Mouse (Mus musculus) kidney, postnatal 14 days (tissue): ENCODE results near the gene Rassf8.

Experiments
- DNase-seq: peaks from one replicate; pipeline ENCODE4 v3.0.0; 2022; ENCODE audit warnings: mixed read lengths

The Rassf8 gene

DNA sequence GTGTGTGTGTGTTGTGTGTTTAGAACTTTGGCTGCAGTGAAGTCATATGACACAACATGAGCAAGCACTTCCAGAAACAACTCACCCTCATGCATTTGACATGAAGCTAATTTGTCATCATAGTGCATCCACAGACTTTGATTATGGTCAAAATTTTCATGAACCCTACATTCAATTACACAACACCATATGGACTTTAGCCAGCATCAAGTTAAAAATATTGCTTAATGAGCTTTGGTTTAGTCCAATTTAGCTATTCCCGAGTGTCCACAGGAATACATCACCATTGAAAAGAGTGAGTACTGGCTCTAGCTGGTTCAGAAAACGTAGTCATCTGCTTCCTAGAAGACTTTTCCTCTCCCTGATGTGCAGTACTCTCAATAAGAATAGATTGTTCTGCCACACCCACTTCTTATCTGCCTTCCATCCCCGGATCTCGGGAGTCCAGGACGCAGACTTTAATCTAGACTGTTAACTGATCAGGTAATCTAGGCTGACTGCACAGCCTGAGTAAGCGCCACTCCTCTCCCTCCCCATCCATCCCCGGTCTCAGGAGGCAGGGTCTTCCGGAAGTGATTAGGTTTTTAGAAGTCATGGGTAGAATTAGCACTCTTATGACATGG lies 33.7 kb downstream of the Rassf8 start:
- no peak for DNase-seq

DNA sequence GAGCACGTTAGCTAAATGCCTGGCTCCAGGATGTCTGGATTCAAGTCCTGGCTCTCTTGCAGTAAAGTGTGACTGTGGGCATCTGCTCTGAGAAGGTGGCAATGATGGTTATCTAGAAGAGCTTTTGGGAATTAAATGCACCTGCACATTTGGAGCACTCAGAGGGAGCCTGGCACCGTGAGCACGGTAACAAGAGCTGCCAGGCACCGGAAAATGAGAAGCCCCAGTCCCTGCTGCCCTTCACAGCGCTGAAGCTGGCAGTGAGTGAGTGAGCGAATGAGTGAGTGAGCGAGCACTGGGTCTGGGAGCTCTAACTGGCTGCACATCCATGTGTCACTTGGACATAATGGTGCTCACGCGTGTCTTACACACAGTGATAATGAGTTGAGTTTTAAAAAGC lies 34.7 kb downstream of the Rassf8 start:
- DNase-seq = no peak

DNA sequence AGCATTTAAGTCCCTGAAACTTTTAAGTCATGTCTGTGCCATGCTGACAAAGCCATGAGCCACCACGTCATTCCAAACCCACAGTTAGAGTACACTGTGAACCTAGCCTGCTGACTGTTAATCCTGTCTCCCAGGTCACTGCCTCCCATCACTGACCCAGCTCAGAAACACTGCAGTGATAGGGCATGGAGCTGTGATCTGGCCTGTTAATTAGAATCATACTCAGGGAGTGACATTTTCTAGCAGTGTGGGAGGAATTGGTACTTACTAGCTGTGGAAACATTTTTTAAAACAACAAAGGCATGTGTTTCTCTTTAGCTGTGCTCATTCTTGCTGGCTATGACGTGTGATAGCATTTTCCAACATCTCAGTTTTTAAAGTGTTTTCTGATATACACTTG lies 35.4 kb downstream of the Rassf8 start:
- no peak for DNase-seq

DNA sequence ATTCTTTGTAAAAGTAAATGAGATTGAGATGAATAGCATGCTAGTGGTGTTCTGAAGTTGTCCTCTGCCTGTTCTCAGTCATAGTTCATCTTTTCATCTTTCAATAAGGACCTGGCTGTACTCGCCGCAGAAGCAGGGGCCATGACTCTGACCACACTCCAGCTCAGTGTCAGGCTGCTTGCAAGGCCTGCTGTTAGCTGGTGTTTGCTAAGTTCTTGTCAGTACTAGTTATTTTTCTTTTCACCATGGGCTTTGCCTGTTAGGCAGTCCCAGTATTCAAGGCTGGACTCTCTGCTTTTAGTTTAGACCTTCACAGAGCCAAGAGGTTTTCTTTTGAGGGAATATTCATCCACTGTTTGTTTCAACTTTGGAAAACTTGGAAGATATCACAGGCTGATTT lies 40.8 kb downstream of the Rassf8 start:
- DNase-seq = no peak

DNA sequence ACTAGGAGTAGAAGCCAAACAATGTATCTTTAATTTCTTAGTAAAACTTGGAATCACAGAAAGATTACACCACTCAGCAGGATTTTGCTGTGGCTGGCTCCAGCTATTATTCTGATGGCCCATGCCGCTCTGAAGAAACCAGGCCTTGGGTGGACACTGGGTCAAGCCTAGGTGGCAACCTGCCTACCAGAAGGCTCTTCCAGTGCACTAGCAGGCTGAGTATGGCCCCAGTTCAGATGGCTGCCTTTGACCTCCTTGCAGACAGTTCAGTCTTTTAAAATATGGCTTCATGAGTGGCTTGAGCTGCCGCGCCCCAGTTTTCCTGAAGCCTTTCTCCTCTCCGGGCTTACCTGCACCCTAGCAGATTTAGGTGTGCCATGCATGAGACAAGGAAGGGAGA lies 43.2 kb downstream of the Rassf8 start:
- DNase-seq = no peak

DNA sequence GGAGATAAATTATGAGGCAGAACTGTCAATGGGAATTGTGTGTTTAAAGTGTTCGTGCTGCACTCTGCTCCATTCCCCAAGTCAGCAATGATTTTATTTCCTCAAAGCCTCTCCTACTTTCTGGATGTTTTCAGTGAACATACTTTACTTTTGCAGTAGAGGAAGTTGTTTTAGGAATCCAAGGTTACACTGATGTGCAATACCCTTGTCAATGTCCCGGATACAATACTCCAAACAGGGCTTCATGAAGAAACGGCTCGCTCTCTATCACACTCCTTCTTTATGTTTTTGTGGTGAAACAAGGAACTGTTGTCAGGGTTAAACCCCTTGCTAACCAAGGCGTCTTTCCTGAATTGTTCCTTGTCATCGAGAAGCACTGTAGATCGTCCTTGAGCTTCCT lies 45.8 kb downstream of the Rassf8 start:
- no peak for DNase-seq

DNA sequence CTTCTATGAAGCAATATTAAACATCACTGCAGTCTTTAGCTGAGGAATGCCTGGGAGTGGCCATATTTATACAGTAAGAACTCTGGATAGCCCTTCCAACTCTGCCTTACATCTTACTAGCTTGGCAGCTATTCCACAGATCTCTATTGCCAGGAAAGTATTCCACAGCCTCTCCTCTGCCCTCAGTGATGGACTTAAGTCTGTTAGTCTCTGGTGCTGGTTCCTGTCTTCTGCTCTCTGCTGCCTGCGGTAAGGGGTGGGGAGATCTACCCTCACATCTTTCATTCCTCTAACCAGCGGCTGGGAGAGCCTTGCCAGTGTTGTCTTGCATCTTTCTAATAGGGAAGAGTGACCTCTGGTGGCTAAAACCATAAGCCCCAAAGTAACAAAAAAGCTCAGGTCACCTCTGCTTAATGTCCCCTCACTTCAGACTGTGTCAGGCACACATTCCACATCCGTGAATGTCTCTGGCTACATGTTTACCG lies 46.6 kb downstream of the Rassf8 start:
- peak; percentile 75 for DNase-seq

DNA sequence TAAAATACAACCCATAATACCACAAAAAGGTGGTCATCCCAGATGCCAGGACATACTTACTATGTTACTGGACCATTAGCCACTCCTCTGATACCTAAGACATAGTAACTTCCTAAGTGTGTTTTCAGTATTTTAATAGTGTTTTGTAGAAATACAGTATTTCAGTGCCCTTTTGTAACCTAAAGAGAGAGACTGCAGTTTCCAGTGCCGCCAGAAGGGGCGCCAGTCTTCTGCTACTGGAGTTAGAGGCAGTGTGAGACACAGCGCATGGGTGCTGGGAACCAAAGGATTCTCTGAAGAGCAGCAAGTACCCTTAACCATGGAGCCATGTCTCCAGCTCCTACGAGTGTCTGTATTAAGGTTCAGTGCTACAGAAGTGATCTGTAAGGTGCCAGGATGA lies 48.1 kb downstream of the Rassf8 start:
- no peak for DNase-seq

DNA sequence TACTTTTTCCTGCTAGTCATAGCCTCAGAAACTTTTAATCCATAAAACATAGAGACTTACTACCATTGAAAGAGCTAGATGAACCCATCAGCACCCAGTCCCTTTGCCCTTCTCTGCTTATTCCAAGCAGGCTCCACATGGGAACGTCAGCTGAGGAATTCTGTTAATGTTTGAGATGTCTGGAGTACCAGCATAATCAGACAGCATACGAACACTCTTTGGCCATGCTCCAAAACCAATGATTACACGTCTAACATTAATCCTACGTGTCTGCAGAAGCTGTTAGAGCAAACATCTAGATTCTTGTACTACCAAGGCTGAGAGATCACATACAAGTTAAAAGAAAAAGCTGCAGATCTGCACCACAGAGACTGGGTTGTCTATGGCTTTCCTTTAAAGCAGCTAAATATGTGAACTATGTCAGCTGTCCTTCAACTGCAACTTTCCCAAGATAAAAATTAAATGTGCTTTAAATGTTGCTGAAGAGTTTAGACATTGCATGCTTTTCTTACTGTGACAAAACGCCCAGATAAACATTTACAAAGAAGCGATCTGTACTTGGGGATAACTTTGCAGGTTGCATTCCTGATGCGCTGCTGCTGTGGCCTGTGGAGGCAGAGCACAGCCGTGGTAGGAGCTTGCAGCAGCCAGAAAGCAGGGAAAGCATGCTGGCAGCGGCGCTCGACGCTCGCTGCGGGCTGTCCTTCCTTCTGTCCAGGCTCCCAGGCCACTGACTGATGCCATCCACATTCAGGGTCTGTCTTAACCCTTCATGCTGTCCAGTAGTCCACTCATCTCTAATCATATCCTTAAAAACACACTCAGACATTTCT lies 49.9 kb downstream of the Rassf8 start:
- DNase-seq = peak; percentile 71

DNA sequence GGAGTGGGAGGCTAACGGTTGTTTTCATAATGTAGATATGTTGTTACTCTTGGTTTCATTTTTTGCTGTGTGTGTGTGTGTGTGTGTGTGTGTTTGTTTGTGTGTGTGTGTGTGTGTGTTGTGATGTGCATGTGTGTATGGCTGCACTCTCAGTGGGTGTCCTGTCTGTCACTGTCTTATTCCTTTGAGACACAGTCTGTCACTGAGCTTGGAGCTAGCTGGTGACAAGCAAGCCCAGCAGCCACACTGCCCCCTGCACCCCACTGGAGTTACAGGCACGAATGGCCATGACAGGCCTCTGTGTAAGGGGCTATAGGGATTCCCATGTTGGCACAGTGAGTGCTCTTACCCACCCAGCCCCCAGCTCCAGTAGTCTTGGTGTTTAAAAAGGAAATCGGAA lies 51.1 kb downstream of the Rassf8 start:
- no peak for DNase-seq

DNA sequence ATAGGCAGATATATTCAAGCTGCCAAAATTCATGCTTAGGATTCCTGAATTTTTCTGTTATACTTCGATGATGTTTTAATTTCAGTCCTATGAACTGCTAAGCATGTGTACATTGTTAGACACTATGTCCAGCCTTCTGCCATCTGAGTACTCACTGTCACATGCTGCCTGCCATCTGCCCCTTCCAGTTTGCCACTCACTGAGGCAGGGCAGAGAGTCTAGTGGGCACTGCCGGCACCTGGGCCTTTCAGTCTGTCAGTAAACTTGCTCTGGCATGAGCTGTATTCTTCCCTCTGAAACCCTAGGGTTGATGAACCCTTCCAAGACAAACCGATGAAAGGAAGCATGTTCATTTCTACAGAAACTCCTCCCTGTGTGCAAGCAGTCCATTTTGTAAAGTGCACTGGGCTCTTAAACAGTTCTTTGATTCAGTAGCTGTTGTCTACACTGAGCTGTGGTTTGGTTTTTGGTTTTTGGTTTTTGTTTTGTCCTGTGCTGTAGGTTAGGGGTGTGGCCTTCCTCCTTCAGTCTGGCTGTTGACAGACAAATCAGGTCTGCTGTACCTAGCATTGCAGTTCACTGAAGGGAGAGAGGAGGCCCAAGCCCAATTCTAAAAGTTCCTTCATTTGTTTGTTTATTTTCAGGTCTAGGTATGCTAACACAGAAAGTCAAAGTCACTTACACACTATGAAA lies 55.4 kb downstream of the Rassf8 start:
- no peak for DNase-seq

DNA sequence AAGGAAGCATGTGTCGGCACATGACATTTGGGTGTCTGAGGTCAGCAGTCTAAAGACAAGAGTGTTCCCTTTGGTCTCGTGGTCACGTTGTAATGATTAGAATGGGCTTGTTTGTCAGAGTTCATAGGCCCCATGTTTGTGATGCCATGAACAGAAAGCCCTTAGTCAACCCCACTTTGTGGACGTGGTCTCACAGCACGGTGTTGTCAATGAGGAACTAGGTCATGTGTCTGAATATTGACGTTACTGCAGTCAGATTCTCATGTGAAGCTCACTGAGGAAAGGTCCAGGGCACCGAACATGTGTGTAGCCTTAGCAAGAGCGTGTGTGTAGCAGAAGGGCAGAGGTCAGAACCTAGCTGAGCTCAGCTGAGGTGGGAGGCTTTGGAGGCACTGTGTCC lies 56.3 kb downstream of the Rassf8 start:
- DNase-seq = no peak

DNA sequence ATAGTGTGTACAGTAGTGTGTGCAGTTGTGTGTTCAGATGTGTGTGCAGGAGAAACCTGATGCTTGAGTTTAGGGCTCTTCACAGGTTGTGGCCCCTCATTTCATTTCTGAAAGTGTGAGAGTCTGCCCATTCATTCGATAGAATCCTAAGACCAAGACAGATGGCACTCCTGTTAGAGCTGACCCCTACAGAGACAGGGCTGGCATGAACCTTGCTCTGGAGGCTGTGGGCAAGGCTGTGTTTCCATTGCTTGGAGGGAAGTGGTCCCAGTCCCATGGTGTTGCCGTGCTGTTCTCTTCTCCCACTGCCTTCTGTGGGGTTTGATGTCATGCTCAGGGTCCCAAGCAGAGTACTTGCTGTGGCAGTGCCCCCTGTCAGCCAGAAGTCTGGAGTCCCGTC lies 57.7 kb downstream of the Rassf8 start:
- DNase-seq = no peak

DNA sequence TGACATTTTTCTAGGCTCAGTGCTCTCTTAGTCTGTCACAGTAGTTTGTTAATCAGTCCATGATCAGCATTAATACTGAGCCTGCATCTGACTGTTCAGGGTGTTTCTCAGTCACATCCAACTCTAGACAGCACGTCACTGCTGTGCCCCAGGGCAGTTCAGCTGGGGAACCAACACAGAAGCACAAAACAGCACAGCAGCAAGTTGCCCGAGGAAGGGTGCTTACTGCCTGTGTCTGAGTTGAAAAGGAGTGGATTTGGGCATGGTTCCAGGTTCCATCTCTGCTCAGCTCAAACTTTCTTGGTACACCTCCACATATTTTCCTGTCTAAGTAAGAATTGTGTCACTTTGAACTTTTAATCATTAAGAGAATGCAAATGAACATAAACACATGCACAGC lies 60.2 kb downstream of the Rassf8 start:
- DNase-seq = peak; percentile 28

DNA sequence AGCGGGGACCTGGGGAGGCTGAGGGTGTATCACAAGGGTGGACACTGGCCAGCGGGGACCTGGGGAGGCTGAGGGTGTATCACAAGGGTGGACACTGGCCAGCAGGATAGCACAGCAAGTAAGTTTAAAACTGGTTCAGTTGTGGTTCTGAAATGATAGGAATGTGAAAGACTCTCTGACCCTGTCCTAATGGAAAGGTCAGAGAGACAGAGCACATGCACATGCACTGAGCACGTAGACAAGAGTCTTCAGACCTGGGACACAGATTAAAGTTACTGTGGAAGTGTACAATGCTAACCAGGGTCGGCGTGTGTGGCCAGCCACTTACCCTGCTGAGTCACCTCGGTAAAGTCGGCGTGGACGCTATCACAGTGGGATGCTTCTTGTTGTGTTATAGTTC lies 61.4 kb downstream of the Rassf8 start:
- no peak for DNase-seq

DNA sequence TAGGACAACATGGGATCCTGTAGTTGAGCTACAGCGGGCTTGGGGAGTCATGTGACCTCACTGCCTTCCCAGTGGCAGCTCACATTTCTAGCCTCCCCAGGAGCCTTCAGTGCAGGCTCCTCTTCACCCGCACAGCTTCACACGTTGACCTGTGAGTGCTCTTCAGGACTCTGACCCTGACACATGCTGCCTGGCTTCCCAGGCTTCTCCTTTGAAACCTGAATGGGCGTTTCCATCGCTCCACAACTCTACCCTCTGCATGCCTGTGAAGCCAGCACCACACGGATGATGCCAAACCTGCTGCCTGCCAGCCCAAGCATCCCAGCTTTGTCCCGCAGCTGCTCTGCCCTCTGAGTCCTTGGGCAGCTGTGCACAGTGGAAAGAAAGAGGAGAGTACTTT lies 63.0 kb downstream of the Rassf8 start:
- DNase-seq = no peak

DNA sequence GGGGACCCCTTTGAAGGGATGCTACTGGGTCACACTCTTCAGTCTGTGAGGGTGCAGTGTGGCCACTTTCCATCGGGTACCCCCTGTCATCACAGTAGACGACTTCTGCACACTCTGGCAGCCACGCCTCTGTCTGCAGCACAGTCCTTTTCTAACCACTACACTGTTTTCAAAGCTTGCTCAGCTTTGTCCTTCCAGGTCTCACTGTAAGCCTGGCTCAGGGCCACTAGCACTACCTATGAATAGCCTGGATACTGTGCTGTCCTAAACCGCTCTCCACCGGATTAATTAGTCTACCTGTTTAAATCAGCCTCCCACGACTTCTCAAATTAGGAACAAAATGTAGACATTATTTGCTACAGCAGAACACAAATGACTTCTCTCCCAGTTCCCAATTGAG lies 63.5 kb downstream of the Rassf8 start:
- no peak for DNase-seq

DNA sequence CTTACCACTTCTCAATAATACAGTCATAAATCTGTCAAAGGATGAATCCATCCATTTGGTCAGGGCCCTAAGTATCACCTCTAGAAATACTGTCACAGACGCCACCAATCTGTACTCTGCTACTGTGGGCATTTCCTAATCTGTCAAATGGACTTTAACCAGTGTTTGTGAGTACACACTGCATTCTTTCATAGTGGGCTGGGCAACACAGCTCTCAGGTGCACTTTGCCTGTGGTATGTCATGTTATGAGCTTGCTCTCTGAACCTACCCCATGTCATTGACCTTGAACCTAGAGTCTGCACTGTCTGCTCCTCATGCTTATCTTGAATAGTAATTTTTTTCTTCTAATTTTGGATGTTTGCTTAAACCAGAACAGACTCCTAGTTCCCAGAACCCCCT lies 64.6 kb downstream of the Rassf8 start:
- no peak for DNase-seq

DNA sequence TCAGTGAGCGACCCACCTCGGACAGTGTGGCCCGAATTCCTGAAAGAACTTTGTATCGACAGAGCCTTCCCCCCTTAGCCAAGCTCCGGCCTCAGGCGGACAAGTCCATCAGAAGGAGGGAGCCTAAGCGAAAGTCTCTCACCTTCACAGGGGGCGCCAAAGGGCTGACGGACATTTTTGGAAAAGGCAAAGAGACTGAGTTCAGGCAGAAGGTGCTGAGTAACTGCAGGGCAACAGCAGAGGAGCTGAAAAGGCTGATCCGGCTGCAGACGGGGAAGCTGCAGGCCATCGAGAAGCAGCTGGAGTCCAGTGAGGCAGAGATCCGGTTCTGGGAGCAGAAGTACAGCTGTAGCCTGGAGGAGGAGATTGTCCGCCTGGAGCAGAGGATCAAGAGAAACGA lies 68.7 kb downstream of the Rassf8 start:
- DNase-seq = no peak

DNA sequence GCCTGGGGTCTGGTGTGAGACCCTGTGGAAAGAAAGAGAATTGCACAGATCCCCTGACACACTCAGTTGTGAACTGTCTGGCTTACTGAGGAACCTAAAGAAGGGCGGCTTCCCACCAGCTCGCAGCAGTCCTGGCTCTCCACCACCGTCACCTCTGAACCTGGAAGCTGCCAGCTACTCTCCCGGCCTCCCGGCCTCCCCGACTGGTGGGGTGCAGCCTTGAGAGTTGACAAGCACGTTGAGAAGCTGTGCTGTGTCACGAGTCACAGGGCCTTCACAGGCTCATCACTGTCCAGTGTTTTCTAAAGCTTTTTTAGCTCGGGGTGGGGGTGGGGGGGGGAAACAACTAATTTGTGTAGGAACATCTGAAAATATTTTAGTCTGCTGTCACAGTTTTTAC lies 72.6 kb downstream of the Rassf8 start:
- no peak for DNase-seq

DNA sequence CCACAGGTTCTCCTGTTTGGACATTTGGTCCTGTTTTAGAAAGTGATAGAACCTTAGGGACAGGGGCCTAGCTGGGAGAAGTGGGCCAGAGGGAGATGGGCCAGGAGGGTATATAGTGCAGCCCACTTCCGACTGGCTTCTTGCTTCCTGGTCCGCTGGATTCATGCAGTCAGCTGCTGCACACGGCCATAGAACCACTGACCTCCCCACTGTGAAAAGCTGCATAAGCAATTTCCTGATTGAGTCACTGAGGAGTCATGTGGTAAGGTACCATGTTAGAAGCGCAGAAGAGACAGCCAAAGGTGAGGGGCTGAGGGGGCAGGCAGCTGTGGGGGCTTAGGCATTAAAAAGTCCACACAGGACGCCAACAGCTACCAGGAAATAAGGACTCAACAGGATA lies 75.7 kb downstream of the Rassf8 start:
- no peak for DNase-seq

DNA sequence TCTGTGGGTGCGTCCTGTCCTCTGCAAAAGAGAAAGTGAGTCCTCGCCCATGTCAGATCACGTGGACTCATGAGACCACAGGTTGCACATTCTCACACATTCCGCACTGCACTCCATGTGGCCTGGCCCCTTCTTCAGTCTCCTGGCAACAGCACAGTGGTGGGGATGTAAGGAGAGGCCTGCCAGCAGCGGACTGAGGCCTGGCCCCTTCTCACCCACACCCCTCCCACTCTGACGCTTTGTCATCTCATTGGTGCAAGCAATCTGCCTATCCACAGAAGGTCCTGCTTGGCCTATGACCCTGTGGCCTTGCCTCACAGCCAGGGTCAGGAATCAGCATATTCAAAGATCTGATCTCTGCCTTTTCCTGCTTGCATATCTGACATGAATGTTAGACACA lies 76.6 kb downstream of the Rassf8 start:
- DNase-seq = no peak

DNA sequence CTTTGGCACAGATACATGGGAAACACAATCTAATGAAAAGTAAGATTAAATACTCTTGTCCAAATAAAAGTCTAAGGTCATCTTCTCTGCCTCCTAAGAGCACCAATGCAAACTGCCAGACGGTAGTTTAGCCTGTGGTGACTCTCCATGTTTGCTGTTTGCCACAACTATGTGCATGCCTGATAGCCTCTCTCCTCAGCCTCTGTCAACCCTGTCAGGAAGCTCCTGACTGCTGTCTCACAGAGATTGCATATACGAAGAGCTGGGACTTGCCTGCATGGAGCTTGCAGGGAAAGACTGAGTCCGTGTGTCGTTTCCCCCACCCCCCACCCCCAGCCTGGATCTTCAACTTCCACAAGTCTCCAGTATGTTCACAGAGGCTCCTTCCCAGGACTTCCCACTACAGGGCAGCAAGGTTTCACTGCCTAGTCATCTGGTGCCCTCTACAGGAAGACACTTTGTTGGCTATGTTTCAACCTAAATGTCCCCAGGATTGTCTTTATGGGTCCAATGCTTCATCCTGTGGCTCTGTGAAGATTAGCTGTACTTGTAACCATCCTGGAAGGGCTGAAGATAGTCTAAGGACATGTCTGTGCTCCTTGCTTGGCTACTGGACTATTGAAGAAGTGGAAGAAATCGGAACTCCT lies 77.2 kb downstream of the Rassf8 start:
- DNase-seq = peak; percentile 61

DNA sequence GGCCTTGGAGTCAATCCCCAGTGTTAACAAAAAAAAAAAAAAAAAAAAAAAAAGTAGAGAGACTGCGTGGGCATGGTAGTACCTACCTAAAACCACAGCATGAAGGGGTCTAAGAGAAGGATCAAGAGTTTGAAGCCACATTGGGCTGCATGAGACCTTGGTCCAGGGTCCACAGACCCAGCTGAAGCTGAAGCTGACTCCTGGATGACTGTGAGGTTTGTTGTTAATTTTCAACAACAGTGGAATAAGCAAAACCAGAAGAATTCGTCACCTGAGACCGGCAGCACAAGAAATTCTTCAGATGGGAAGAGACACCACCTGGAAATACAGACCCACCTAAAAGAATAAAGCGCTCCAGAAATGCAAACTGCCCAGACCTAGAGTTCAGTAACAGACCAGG lies 79.8 kb downstream of the Rassf8 start:
- no peak for DNase-seq
